9 mouse cellular contexts compared by ENCODE assay signal in the genomic region with DNA sequence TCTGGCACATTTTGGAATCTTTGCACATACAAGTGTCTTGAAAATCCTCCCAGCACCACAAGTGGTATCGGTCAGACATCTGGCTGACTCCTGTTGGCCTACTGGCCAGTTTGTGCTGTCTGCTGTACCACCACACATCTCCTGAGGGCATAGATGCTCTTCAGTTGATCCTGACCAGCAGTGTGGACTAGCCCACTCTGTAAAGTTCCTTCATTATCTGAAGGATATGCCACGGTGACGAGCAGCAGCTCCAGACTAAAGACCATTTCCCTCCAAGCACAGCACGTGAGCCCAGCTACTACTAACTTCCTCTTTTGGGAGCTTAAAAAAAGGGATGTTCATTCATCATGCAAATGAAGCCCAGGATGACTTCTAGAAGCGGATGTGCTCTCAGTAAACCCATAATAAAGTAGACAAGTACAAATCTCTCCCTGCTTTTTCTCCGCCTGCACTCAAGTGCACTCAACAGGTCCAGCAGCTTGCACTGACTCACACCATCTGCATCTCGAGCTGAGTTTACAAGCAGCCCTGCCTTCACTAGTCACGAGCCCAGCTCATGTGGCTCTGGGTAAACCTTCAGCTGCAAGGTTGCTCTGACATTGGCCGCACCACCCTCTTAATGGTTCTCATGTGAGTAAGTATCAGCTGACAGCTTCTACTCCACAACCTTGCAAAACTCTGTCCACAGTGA. TPM values are rescaled to one million over a fixed set of nuclear protein-coding genes. Genes with fewer than 3 reads are reported as not detected.
DNase-seq lines count a peak whose midpoint lies in the region; ATAC-seq and TF ChIP-seq lines count a peak whose summit lies in the region.
"Had no signal": no experiment of that assay in that cellular context is flagged by ENCODE, and none has a peak within 500 bp of the region (broad histone marks: within the 10 kb centered on the region; RNA-seq: fewer than 3 reads in every experiment).

No protein-coding gene starts in this region.

- H3K27ac ChIP-seq in lung, embryonic 15.5 days = peak overlapping the region; percentile 34
- H3K27ac ChIP-seq in stomach, postnatal 0 days (replicated peaks) = peak overlapping the region; percentile 81
- H3K27ac ChIP-seq: liver, embryonic 14.5 days had no signal

- no peak for TF ChIP-seq EP300 in stomach, postnatal 0 days (optimal IDR thresholded peaks at IDR 0.05)

- no peak for TF ChIP-seq CTCF in stomach, postnatal 0 days (IDR thresholded peaks at IDR 0.05; ENCODE audit: low read depth)

- H3K9me3 ChIP-seq in lung, embryonic 15.5 days = no peaks in the 10 kb centered on the region
- H3K9me3 ChIP-seq in stomach, postnatal 0 days (ENCODE audit: control insufficient read depth, low read length) = no peaks in the 10 kb centered on the region

- peak; percentile 82 for DNase-seq in right cerebral cortex, adult 18-20 months
- DNase-seq in right cerebral cortex, postnatal 4 days = no peak
- peak; percentile 27 to 45 for DNase-seq in frontal cortex, postnatal 25 days (ENCODE audit: low spot score in 2 of 2)
- peak; percentile 70 for DNase-seq in kidney, postnatal 10 days
- peak; percentile 80 for DNase-seq in stomach, postnatal 0 days (ENCODE audit: low spot score)
- no peak for DNase-seq in ovary, postnatal 36 days (ENCODE audit: low spot score)
- DNase-seq in cerebellum, postnatal 14 days = no peak

- ATAC-seq in lung, embryonic 15.5 days (ENCODE audit: borderline replicate concordance, extremely low read depth, low FRiP score, low TSS enrichment) = peak; percentile 58; the same call in 1 of the 2 replicates
- peak; percentile 95 for ATAC-seq in stomach, postnatal 0 days (ENCODE audit: low FRiP score, low TSS enrichment)

- H3K4me1 ChIP-seq in lung, embryonic 15.5 days = peaks cover 40% of the 10 kb centered on the region
- H3K4me1 ChIP-seq in stomach, postnatal 0 days (replicated peaks; ENCODE audit: control insufficient read depth, insufficient read depth) = no peaks in the 10 kb centered on the region

- H3K27me3 ChIP-seq in lung, embryonic 15.5 days = no peaks in the 10 kb centered on the region
- H3K27me3 ChIP-seq in stomach, postnatal 0 days (ENCODE audit: control insufficient read depth, insufficient read depth, low read length) = no peaks in the 10 kb centered on the region

- 29% methylated on average over 9 of the region's 9 CpGs for WGBS in lung, embryonic 15.5 days
- 27% methylated on average over 9 of the region's 9 CpGs for WGBS in stomach, postnatal 0 days

- H3K4me2 ChIP-seq in lung, embryonic 15.5 days = no peak overlapping the region
- no peak overlapping the region for H3K4me2 ChIP-seq in stomach, postnatal 0 days (replicated peaks; ENCODE audit: low read depth)

- no peak overlapping the region for H3K4me3 ChIP-seq in lung, embryonic 15.5 days
- no peak overlapping the region for H3K4me3 ChIP-seq in stomach, postnatal 0 days (ENCODE audit: low read depth, low read length)

- H3K9ac ChIP-seq in lung, embryonic 15.5 days = no peak overlapping the region
- H3K9ac ChIP-seq in stomach, postnatal 0 days (ENCODE audit: low read length) = no peak overlapping the region
- H3K9ac ChIP-seq: liver, embryonic 14.5 days had no signal

- no peaks in the 10 kb centered on the region for H3K36me3 ChIP-seq in lung, embryonic 15.5 days
- no peaks in the 10 kb centered on the region for H3K36me3 ChIP-seq in stomach, postnatal 0 days (ENCODE audit: control insufficient read depth, insufficient read depth, low read length)

RNA-seq across cellular contexts. Expression of a gene that starts 35.9 kb away (rescaled TPM):
- polyA plus RNA-seq in lung, embryonic 15.5 days (2015; fragmentation: Nextera tagmentation; extraction: Ambion mirVana) = 3.5 and 4.4 TPM in 2 replicates
- polyA plus RNA-seq in stomach, postnatal 0 days (2015; fragmentation: Nextera tagmentation; extraction: Ambion mirVana) = 2.5 and 2.6 TPM in 2 replicates

RNA-seq across cellular contexts. Expression of a gene that starts 59.4 kb away (rescaled TPM):
- polyA plus RNA-seq in lung, embryonic 15.5 days (2015; fragmentation: Nextera tagmentation; extraction: Ambion mirVana) = 157 and 161 TPM in 2 replicates
- 38.3 and 39.0 TPM in 2 replicates for polyA plus RNA-seq in stomach, postnatal 0 days (2015; fragmentation: Nextera tagmentation; extraction: Ambion mirVana)

Comparison
In these comparisons a context has a peak if more than half of its experiments do, and no peak if none do; other contexts are left out.
1. DNase-seq: peak in right cerebral cortex, adult 18-20 months (single experiment), frontal cortex, postnatal 25 days (2 of 2), kidney, postnatal 10 days (single experiment) and stomach, postnatal 0 days (single experiment); none in right cerebral cortex, postnatal 4 days (single experiment), ovary, postnatal 36 days (single experiment) and cerebellum, postnatal 14 days (0 of 2).